Comparison of ENCODE assay signal across 15 mouse cellular contexts in genomic region chr11:45491021-45491967, GRCm38 (mm10).
DNase-seq lines count a peak whose midpoint lies in the region; ATAC-seq lines count a peak whose summit lies in the region.
"Had no signal": no experiment of that assay in that cellular context is flagged by ENCODE, and none has a peak within 500 bp of the region (broad histone marks: within the 10 kb centered on the region; RNA-seq: fewer than 3 reads in every experiment).

No protein-coding gene starts in this region.

- H3K9ac ChIP-seq in hindbrain, embryonic 16.5 days (ENCODE audit: low read depth, low read length) = no peak overlapping the region
- H3K9ac ChIP-seq in midbrain, embryonic 13.5 days (replicated peaks) = no peak overlapping the region
- H3K9ac ChIP-seq: intestine, embryonic 15.5 days; lung, embryonic 14.5 days had no signal

- no peak overlapping the region for H3K4me3 ChIP-seq in hindbrain, embryonic 16.5 days (ENCODE audit: low read length)
- H3K4me3 ChIP-seq in midbrain, embryonic 13.5 days (replicated peaks) = no peak overlapping the region
- H3K4me3 ChIP-seq: intestine, embryonic 15.5 days had no signal

- H3K27me3 ChIP-seq in hindbrain, embryonic 16.5 days (replicated peaks; ENCODE audit: control insufficient read depth, insufficient read depth, low read length) = no peaks in the 10 kb centered on the region
- no peaks in the 10 kb centered on the region for H3K27me3 ChIP-seq in midbrain, embryonic 13.5 days
- H3K27me3 ChIP-seq: intestine, embryonic 15.5 days had no signal

- no peaks in the 10 kb centered on the region for H3K4me1 ChIP-seq in hindbrain, embryonic 16.5 days (ENCODE audit: control insufficient read depth, insufficient read depth, low read depth, low read length)
- peaks cover 7% of the 10 kb centered on the region; the same call in 1 of the 2 replicates for H3K4me1 ChIP-seq in midbrain, embryonic 13.5 days (replicated peaks)
- H3K4me1 ChIP-seq: intestine, embryonic 15.5 days had no signal

- WGBS in hindbrain, embryonic 16.5 days = 44% methylated on average over 20 of the region's 20 CpGs
- WGBS in midbrain, embryonic 13.5 days = 51% methylated on average over 17 of the region's 20 CpGs

- no peaks in the 10 kb centered on the region for H3K9me3 ChIP-seq in hindbrain, embryonic 16.5 days (ENCODE audit: control insufficient read depth, low read length)
- H3K9me3 ChIP-seq in midbrain, embryonic 13.5 days = no peaks in the 10 kb centered on the region
- H3K9me3 ChIP-seq: intestine, embryonic 15.5 days had no signal

- ATAC-seq in hindbrain, embryonic 16.5 days = peak; percentile 81
- peak; percentile 86 for ATAC-seq in midbrain, embryonic 13.5 days
- no peak for ATAC-seq in inflammation-experienced regulatory T-cells, adult 6 months
- ATAC-seq: intestine, embryonic 15.5 days had no signal

- peak; percentile 74 for DNase-seq in heart, adult 11 months
- no peak for DNase-seq in heart, adult 18-20 months
- no peak for DNase-seq in gastrocnemius, adult 8-10 months (ENCODE audit: low spot score in 2 of 2)
- DNase-seq in kidney, postnatal 25 days = no peak
- DNase-seq in spleen, postnatal 36 days (ENCODE audit: low spot score in 2 of 2) = no peak
- DNase-seq: cerebellum, postnatal 10 days; kidney, postnatal 36 days; layer of hippocampus, postnatal 36 days; liver; lung, embryonic 14.5 days; right cerebral cortex, adult 18-20 months had no signal

- H3K27ac ChIP-seq in hindbrain, embryonic 16.5 days (ENCODE audit: low read depth, low read length) = no peak overlapping the region
- H3K27ac ChIP-seq in midbrain, embryonic 13.5 days = peak overlapping the region; percentile 65
- H3K27ac ChIP-seq: intestine, embryonic 15.5 days had no signal

- no peaks in the 10 kb centered on the region for H3K36me3 ChIP-seq in hindbrain, embryonic 16.5 days (ENCODE audit: control insufficient read depth, insufficient read depth, low read length)
- H3K36me3 ChIP-seq in midbrain, embryonic 13.5 days = no peaks in the 10 kb centered on the region
- H3K36me3 ChIP-seq: intestine, embryonic 15.5 days had no signal

- H3K4me2 ChIP-seq in hindbrain, embryonic 16.5 days (ENCODE audit: low read length) = no peak overlapping the region
- no peak overlapping the region for H3K4me2 ChIP-seq in midbrain, embryonic 13.5 days (replicated peaks)
- H3K4me2 ChIP-seq: intestine, embryonic 15.5 days; lung, embryonic 14.5 days had no signal
